Mouse (Mus musculus) CH12.LX (cell line): Measurements from ENCODE around the gene Tm9sf2. TPM values are rescaled to one million over a fixed set of nuclear protein-coding genes. Genes with fewer than 3 reads are reported as not detected.

ENCODE experiments used
- DNase-seq: peaks from one replicate; pipeline ENCODE4 v3.0.0-alpha.2; 2013; ENCODE audit errors: extremely low read depth
- H3K27ac ChIP-seq: 2 replicates; pipeline ENCODE4 v1.5.1; 2012; ENCODE audit warnings: low read depth, mild to moderate bottlenecking, control low read depth, moderate library complexity; ENCODE audit not compliant: insufficient read depth
- H3K27me3 ChIP-seq: replicated peaks from 2 replicates; pipeline ENCODE3; 2012; ENCODE audit warnings: inconsistent platforms
- H3K36me3 ChIP-seq, 2 experiments: replicated peaks in 1 of 2; 2 replicates each; pipeline versions ENCODE3 to v1.6.1; 2012; ENCODE audit warnings: inconsistent platforms in 1 of 2, low read length in 1 of 2, mild to moderate bottlenecking in 1 of 2, mixed read lengths in 1 of 2, moderate library complexity in 1 of 2; ENCODE audit not compliant: control insufficient read depth in 1 of 2, insufficient read depth in 1 of 2
- H3K4me1 ChIP-seq, 2 experiments: 2 replicates each; pipeline ENCODE4 v1.6.1; 2012; ENCODE audit warnings: inconsistent platforms in 1 of 2, moderate library complexity in 1 of 2; ENCODE audit not compliant: insufficient read depth in 2 of 2, control insufficient read depth in 1 of 2
- H3K4me2 ChIP-seq: 2 replicates; pipeline ENCODE4 v1.6.1; 2012; ENCODE audit warnings: low read depth, mild to moderate bottlenecking, control low read depth; ENCODE audit not compliant: poor library complexity, insufficient read depth, severe bottlenecking
- H3K4me3 ChIP-seq, 3 experiments: fragments of 150-350 bp in 1 of 3; sonication (generic) in 1 of 3; replicated peaks in 1 of 3; 2 replicates each; pipeline versions ENCODE3 to v1.5.1; 2011 to 2012; ENCODE audit warnings: low read depth in 2 of 3, low read length in 2 of 3, mild to moderate bottlenecking in 2 of 3, moderate library complexity in 2 of 3, control low read depth in 1 of 3, improper control_type of control experiment in 1 of 3, inconsistent platforms in 1 of 3, mixed read lengths in 1 of 3; ENCODE audit not compliant: poor library complexity in 1 of 3
- H3K79me2 ChIP-seq: replicated peaks from 2 replicates; pipeline ENCODE4 v1.6.1; 2012; ENCODE audit warnings: mild to moderate bottlenecking, moderate library complexity; ENCODE audit not compliant: control insufficient read depth, poor library complexity, insufficient read depth, severe bottlenecking; ENCODE audit errors: extremely low read depth
- H3K9ac ChIP-seq: 2 replicates; pipeline ENCODE4 v1.6.1; 2012; ENCODE audit warnings: low read depth, mild to moderate bottlenecking, control low read depth, moderate library complexity; ENCODE audit not compliant: insufficient read depth
- H3K9me3 ChIP-seq: replicated peaks from 2 replicates; pipeline ENCODE3; 2012; ENCODE audit warnings: low read length, inconsistent platforms, mixed read lengths
- CHD2 ChIP-seq: IDR thresholded peaks from 2 replicates; pipeline ENCODE4 v1.6.1; 2011; ENCODE audit warnings: low read length, improper control_type of control experiment
- E2F4 ChIP-seq: IDR thresholded peaks from 2 replicates; pipeline ENCODE4 v1.6.1; 2011; ENCODE audit warnings: low read depth, low read length, improper control_type of control experiment; ENCODE audit not compliant: insufficient replicate concordance
- GABPA ChIP-seq: IDR thresholded peaks from 2 replicates; pipeline ENCODE4 v1.6.1; 2012; ENCODE audit warnings: low read depth, low read length, improper control_type of control experiment, inconsistent platforms; ENCODE audit not compliant: insufficient replicate concordance
- IRF4 ChIP-seq: IDR thresholded peaks from 2 replicates; pipeline ENCODE4 v1.6.1; 2014; ENCODE audit warnings: low read depth, mild to moderate bottlenecking, inconsistent platforms, low read length, improper control_type of control experiment
- JUND ChIP-seq: conservative IDR thresholded peaks from 2 replicates; pipeline ENCODE4 v1.6.1; 2011; ENCODE audit warnings: low read depth, low read length, improper control_type of control experiment
- MAX ChIP-seq: IDR thresholded peaks from 2 replicates; pipeline ENCODE4 v1.6.1; 2011; ENCODE audit warnings: low read length, improper control_type of control experiment
- MAZ ChIP-seq: IDR thresholded peaks from 2 replicates; pipeline ENCODE4 v1.6.1; 2012; ENCODE audit warnings: low read depth, mild to moderate bottlenecking, inconsistent platforms, low read length, improper control_type of control experiment, moderate library complexity
- MYC ChIP-seq: IDR thresholded peaks from 2 replicates; pipeline ENCODE4 v1.6.1; 2011; ENCODE audit warnings: low read depth, mild to moderate bottlenecking, improper control_type of control experiment, low read length
- NRF1 ChIP-seq: IDR thresholded peaks from 2 replicates; pipeline ENCODE4 v1.6.1; 2014; ENCODE audit warnings: low read depth, mild to moderate bottlenecking, inconsistent platforms, low read length, improper control_type of control experiment, moderate library complexity
- RAD21 ChIP-seq: IDR thresholded peaks from 2 replicates; pipeline ENCODE4 v1.6.1; 2011; ENCODE audit warnings: low read depth, mild to moderate bottlenecking, low read length, improper control_type of control experiment, moderate library complexity
- RCOR1 ChIP-seq: conservative IDR thresholded peaks from 2 replicates; pipeline ENCODE4 v1.6.1; 2012; ENCODE audit warnings: low read depth, mild to moderate bottlenecking, inconsistent platforms, low read length, improper control_type of control experiment
- SMC3 ChIP-seq: IDR thresholded peaks from 2 replicates; pipeline ENCODE4 v1.6.1; 2011; ENCODE audit warnings: low read depth, low read length, improper control_type of control experiment
- TCF12 ChIP-seq: IDR thresholded peaks from 2 replicates; pipeline ENCODE4 v1.6.1; 2014; ENCODE audit warnings: low read depth, mild to moderate bottlenecking, inconsistent platforms, low read length, improper control_type of control experiment
- UBTF ChIP-seq: IDR thresholded peaks from 2 replicates; pipeline ENCODE4 v1.6.1; 2012; ENCODE audit warnings: low read depth, mild to moderate bottlenecking, inconsistent platforms, low read length, improper control_type of control experiment, moderate library complexity
- USF1 ChIP-seq: IDR thresholded peaks from 2 replicates; pipeline ENCODE4 v1.6.1; 2014; ENCODE audit warnings: low read depth, mild to moderate bottlenecking, inconsistent platforms, low read length, improper control_type of control experiment
- USF2 ChIP-seq: conservative IDR thresholded peaks from 2 replicates; pipeline ENCODE4 v1.6.1; 2011; ENCODE audit warnings: low read depth, low read length, improper control_type of control experiment
- ZKSCAN1 ChIP-seq: IDR thresholded peaks from 2 replicates; pipeline ENCODE4 v1.6.1; 2012; ENCODE audit warnings: low read depth, inconsistent platforms, low read length, improper control_type of control experiment, borderline replicate concordance
- ZNF384 ChIP-seq: IDR thresholded peaks from 2 replicates; pipeline ENCODE4 v1.6.1; 2012; ENCODE audit warnings: low read depth, low read length, improper control_type of control experiment, inconsistent platforms
- dilution Hi-C: fragments of 300-500 bp; cut with MboI; formaldehyde crosslinking; loops from 2 replicates; pipeline ENCODE4 v1.14.3; 2020; ENCODE audit warnings: low sequenced_read_pairs; ENCODE audit not compliant: extremely low pct_unique_long_range_greater_than_20kb, extremely low pct_ligation_motif_present
- in situ Hi-C: fragments of 300-500 bp; cut with MboI; formaldehyde crosslinking; loops from 3 replicates; pipeline ENCODE4 v1.14.3; 2019; ENCODE audit warnings: low sequenced_read_pairs, low pct_ligation_motif_present, low pct_unique_long_range_greater_than_20kb, mixed read lengths
- polyA plus RNA-seq: library from polyadenylated mRNA; unstranded; fragments of >175 nt; gene quantifications from 2 replicates; pipeline ENCODE4 v1.2.1, GENCODE M21; 2012; ENCODE audit warnings: low read depth; ENCODE audit not compliant: insufficient read length
- total RNA-seq, 2 experiments: library from RNA; depleted of rRNA; stranded (reverse); fragments of 300-350 nt in 1 of 2; fragments of >200 nt in 1 of 2; gene quantifications; 2 replicates each; pipeline ENCODE4 v1.2.3; 2012 to 2014

The Tm9sf2 gene
- total and polyA plus RNA-seq, 3 experiments: 49.2 to 108 (median 85.5) TPM

GRCm38 (mm10) chr14:122176263-122176798 lies 69.5 kb downstream of the Tm9sf2 start:
- TF ChIP-seq JUND (no peak), MAX (no peak), IRF4 (no peak), USF2 (no peak), SMC3 (no peak), CHD2 (no peak), MYC (no peak), RCOR1 (no peak), ZNF384 (no peak), ZKSCAN1 (no peak)
- dilution Hi-C loops: no loop called here

GRCm38 (mm10) chr14:122179262-122179661 lies 72.4 kb downstream of the Tm9sf2 start:
- in situ Hi-C loops: loop anchor here (10.0 kb wide), 1 partner anchor 114 kb away; no protein-coding TSS in a partner anchor
- DNase-seq: no peak

More at GRCm38 (mm10) chr14:122176263-122176798, 69.5 kb downstream of the Tm9sf2 start:
- in situ Hi-C loops: loop anchor here (10.0 kb wide), 1 partner anchor 112 kb away; no protein-coding TSS in a partner anchor
- no peak for DNase-seq
- no peak overlapping the region for H3K4me3 ChIP-seq
- H3K27ac ChIP-seq: no peak overlapping the region
- H3K4me2 ChIP-seq: no peak overlapping the region
- no peaks in the 10 kb centered on the region for H3K27me3 ChIP-seq
- no peaks in the 10 kb centered on the region for H3K79me2 ChIP-seq
- H3K9ac ChIP-seq: no peak overlapping the region
- H3K9me3 ChIP-seq: no peaks in the 10 kb centered on the region
- peaks cover 0 to 6% of the 10 kb centered on the region in 2 experiments; a peak in 1 of 4 replicates for H3K4me1 ChIP-seq
- H3K36me3 ChIP-seq: no peaks in the 10 kb centered on the region

More at GRCm38 (mm10) chr14:122179262-122179661, 72.4 kb downstream of the Tm9sf2 start:
- no peak overlapping the region for H3K27ac ChIP-seq
- H3K9ac ChIP-seq: no peak overlapping the region
- H3K9me3 ChIP-seq: no peaks in the 10 kb centered on the region
- H3K27me3 ChIP-seq: no peaks in the 10 kb centered on the region
- no peak overlapping the region for H3K4me2 ChIP-seq
- H3K79me2 ChIP-seq: no peaks in the 10 kb centered on the region
- peaks cover 3 to 16% of the 10 kb centered on the region in 2 experiments for H3K4me1 ChIP-seq
- H3K36me3 ChIP-seq: no peaks in the 10 kb centered on the region
- no peak overlapping the region for H3K4me3 ChIP-seq
- TF ChIP-seq E2F4: no peak
- no peak for TF ChIP-seq CHD2
- TF ChIP-seq GABPA: no peak
- TF ChIP-seq MAX: no peak
- no peak for TF ChIP-seq ZNF384
- no peak for TF ChIP-seq NRF1
- TF ChIP-seq RAD21: no peak
- no peak for TF ChIP-seq UBTF
- no peak for TF ChIP-seq SMC3
- no peak for TF ChIP-seq MYC
- TF ChIP-seq TCF12: no peak
- no peak for TF ChIP-seq USF1
- no peak for TF ChIP-seq MAZ
- no peak for TF ChIP-seq JUND
- dilution Hi-C loops: no loop called here
